Mouse (Mus musculus) liver, postnatal 0 days (tissue): ENCODE data around the gene Yeats2.

Experiments used
- CTCF ChIP-seq: sonication (generic); IDR thresholded peaks from 2 replicates; pipeline ENCODE4 v1.5.1; 2016; ENCODE audit warnings: antibody characterized with exemption, low read depth
- EP300 ChIP-seq: IDR thresholded peaks from 2 replicates; pipeline ENCODE4 v1.6.1; 2016; ENCODE audit warnings: antibody characterized with exemption, low read depth, mild to moderate bottlenecking

DNA sequence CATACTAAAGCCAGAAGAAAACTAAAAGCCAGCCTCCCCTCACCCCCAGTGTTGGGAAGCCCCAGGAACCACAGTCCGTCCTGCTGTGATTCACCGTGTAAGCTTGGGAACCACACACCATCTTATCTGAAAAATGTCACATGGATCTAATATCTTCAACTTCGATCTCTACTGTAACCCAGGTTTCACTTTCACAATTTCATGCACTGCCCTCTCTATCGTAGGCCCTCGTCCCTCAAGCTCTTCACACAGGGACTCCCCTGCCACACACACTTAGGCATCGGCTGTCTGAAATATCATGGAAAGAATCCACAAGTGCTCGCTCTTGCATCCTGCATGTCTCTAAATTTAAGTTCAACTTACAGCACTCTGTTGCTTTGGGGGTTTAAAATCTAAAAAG lies 124.2 kb downstream of the Yeats2 start:
- no peak for TF ChIP-seq CTCF
- no peak for TF ChIP-seq EP300
